Mouse (Mus musculus): Measurements from ENCODE around the gene Dusp10. TPM values are rescaled to one million over a fixed set of nuclear protein-coding genes. Genes with fewer than 3 reads are reported as not detected.

Gene Dusp10
- total RNA-seq (2023) = 904 TPM

DNA sequence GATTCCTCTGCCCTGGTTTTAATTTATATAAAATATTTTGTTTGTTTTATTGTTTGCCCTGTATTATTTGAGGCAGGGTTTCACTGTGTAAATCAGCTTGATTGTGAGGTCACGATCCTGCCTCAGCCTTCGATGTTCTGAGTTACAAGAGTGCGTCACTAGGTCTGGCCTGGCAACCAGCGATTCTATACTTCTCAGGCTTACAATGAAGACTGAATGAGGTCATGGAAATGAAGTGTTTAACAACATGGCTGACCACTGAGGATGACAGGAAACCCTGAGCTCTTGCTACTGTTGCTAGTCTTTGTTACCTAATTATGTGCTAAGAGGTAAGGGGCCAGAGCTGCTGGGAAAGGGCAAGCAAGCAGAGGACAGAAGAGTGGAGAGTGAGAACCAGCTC is at the start of gene Dusp10:
Gene Dusp10, plus strand, starts transcription at position 197 of the 400 bp plus-strand sequence.

DNA sequence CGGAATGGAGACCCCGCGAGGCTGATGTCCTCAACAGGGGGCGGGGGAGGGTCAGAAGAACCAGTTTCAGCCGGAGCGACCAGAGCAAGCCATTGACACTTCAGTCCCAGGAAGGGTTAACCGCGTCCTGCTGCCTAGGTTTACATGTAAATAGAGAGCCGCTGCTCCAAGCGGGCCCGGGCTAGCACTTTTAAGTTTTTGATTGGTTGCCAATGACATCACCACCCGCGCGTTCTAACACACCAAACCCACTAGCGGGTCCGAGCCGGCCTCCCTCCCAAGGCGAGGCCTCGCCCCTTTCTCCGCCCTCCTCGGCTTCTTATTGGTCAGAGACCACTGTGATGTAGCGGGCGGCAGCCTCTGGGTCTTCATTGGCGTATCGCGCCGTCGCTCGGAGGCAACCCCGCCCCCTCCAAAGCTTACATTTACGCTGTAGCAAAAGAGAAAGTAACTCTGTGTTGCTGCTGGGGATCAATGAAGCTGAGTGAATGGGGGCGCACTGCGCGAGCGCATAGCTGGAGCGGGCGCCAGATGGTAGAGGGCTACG is 21.0 kb downstream of the Dusp10 start, which contains the start of gene 1700056E22Rik:
Gene 1700056E22Rik, minus strand, starts transcription at position 291 of the 547 bp plus-strand sequence.

Other genes with a start within 250 kb of the Dusp10 start
- gene 1700056E22Rik, start 21.0 kb downstream of the Dusp10 start, total RNA-seq (2023) = 37.8 TPM